Mouse (Mus musculus) brown adipose tissue, adult 24 weeks (tissue): ENCODE measurements around the gene Spast. TPM values are rescaled to one million over a fixed set of nuclear protein-coding genes. Genes with fewer than 3 reads are reported as not detected.
"Not testable (repeated sequence)": the region's sequence is repeated elsewhere in the genome, so short reads cannot be mapped to it uniquely, and the experiment has no call there.

Experiments
- H3K27ac ChIP-seq: fragments of 200-500 bp; replicated peaks from 2 replicates; pipeline ENCODE4 v1.5.1; 2012; ENCODE audit warnings: low read depth, mild to moderate bottlenecking, low read length
- H3K4me1 ChIP-seq: fragments of 200-500 bp; 2 replicates; pipeline ENCODE4 v1.6.1; 2012; ENCODE audit warnings: low read length, mixed read lengths; ENCODE audit not compliant: control insufficient read depth, insufficient read depth, insufficient read length
- H3K4me3 ChIP-seq: fragments of 200-500 bp; 2 replicates; pipeline ENCODE4 v1.5.1; 2012; ENCODE audit warnings: low read depth, mild to moderate bottlenecking, low read length, moderate library complexity; ENCODE audit not compliant: insufficient read depth
- polyA plus RNA-seq: library from polyadenylated mRNA; stranded (reverse); fragments of >200 nt; gene quantifications from 2 replicates; pipeline ENCODE4 v1.2.4, GENCODE M21; 2012; ENCODE audit not compliant: missing spikeins, insufficient read depth, insufficient read length

Spast gene
- polyA plus RNA-seq = 14.8 and 18.7 TPM in 2 replicates

DNA sequence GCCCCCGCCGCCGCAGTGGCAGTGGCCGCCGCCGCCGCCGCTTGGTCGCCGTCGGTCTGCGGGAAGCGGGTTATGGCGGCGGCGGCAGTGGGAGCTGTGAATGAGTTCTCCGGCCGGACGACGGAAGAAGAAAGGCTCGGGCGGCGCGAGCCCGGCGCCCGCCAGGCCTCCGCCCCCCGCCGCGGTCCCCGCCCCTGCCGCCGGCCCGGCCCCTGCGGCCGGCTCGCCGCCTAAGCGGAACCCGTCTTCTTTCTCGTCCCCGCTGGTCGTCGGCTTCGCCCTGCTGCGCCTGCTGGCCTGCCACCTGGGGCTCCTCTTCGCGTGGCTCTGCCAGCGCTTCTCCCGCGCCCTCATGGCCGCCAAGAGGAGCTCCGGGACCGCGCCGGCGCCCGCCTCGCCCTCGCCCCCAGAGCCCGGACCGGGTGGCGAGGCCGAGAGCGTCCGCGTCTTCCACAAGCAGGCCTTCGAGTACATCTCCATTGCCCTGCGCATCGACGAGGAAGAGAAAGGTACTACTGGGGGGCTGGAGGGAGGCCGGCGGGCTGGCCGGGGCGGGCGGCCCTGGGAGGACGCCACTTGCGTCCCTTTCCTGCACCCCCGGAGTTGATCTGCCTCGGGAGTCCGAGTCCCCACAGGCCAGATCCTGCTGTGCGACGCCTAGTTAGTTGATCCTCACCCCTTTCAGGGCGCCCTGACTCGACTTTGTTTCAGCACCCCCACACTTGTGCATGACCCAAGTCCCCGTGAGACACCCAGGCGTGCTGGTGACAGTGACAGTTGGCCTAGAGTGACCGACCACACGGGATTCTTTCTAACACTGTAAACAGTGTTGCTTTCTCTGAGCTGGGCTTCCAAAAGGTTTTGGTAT is at the start of gene Spast:
Gene Spast (plus strand): TSS at position 51 of the 868 bp plus-strand sequence.
- peak within 1 kb of the TSS; percentile 86 for H3K27ac ChIP-seq
- H3K4me3 ChIP-seq = peak within 1 kb of the TSS; percentile 99
- peaks cover 12% of the 10 kb centered on the region for H3K4me1 ChIP-seq

DNA sequence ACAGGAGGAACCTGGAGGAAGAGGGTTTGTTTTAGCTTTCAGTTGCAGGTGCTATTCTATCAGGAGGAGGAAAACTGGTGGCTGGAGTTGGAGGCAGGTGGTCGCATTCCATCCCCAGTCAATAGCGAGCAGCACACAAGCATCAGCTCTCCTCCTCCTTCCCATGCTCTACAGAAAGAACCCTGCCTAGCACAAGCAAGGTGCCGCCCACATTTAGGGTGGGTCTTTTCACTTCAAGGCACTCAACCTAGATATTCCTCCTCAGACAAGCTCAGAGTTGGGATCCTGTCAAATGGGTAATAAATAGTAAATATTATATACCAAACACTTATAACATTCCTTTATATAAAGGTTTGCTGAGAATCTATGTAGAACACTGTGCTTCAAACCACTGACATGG is 48.6 kb upstream of the Spast start:
- H3K4me1 ChIP-seq = peaks cover 10% of the 10 kb centered on the region; the same call in 1 of the 2 replicates
- no peak overlapping the region for H3K4me3 ChIP-seq
- no peak overlapping the region for H3K27ac ChIP-seq

GRCm38 (mm10) chr17:74290869-74291268 is 47.9 kb upstream of the Spast start:
- Histone ChIP-seq H3K27ac (no peak overlapping the region), H3K4me1 (peaks cover 9% of the 10 kb centered on the region; the same call in 1 of the 2 replicates), H3K4me3 (no peak overlapping the region)

GRCm38 (mm10) chr17:74291640-74292361 is 47.0 kb upstream of the Spast start:
- H3K27ac ChIP-seq = no peak overlapping the region
- peaks cover 9% of the 10 kb centered on the region; the same call in 1 of the 2 replicates for H3K4me1 ChIP-seq
- H3K4me3 ChIP-seq = no peak overlapping the region

- peak overlapping the region; percentile 48; the same call in 1 of the 2 replicates for H3K27ac ChIP-seq
- peak overlapping the region; percentile 83 for H3K4me3 ChIP-seq
- H3K4me1 ChIP-seq = peaks cover 7% of the 10 kb centered on the region; the same call in 1 of the 2 replicates
These were observed 44.9 kb upstream of the Spast start for GRCm38 (mm10) chr17:74293687-74294425.

DNA sequence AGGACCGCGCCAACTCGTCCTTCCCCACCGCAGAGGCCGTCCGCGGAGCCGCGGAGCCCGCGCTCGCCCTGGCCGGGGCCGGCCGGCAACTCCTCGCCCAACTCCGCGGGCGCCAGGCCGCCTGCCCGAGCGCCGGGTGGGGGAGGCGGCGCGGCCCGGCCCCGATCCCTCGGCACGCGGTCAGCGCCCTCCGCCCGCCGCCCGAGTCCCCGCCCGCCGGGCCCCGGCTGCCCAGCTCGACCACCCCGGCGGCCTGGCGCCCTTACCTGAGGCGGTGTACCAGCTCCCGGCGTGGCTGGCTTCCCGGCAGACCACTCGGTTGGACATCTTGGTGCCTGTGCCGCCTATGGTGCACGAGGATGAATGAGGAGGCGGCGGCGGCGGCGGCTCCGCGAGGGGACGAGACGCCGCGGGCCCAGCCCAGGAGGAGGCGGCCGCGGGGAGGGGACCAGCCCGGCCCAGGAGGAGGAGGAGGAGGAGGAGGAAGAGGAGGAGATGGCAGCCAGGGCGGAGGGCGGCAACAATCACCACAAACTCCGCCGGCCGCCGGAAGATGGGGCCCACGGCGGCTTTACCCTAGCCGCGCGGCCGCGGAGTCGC is 44.3 kb upstream of the Spast start:
- H3K27ac ChIP-seq = peak overlapping the region; percentile 71
- H3K4me3 ChIP-seq = peak overlapping the region; percentile 83
- peaks cover 4% of the 10 kb centered on the region; the same call in 1 of the 2 replicates for H3K4me1 ChIP-seq

GRCm38 (mm10) chr17:74295026-74295970 is 43.5 kb upstream of the Spast start, which contains the start of gene Memo1:
Gene Memo1 (minus strand): TSS chr17:74295521.
- peak within 1 kb of the TSS; percentile 83 for H3K4me3 ChIP-seq
- H3K27ac ChIP-seq = peak within 1 kb of the TSS; percentile 84
- peaks cover 4% of the 10 kb centered on the region; the same call in 1 of the 2 replicates for H3K4me1 ChIP-seq

DNA sequence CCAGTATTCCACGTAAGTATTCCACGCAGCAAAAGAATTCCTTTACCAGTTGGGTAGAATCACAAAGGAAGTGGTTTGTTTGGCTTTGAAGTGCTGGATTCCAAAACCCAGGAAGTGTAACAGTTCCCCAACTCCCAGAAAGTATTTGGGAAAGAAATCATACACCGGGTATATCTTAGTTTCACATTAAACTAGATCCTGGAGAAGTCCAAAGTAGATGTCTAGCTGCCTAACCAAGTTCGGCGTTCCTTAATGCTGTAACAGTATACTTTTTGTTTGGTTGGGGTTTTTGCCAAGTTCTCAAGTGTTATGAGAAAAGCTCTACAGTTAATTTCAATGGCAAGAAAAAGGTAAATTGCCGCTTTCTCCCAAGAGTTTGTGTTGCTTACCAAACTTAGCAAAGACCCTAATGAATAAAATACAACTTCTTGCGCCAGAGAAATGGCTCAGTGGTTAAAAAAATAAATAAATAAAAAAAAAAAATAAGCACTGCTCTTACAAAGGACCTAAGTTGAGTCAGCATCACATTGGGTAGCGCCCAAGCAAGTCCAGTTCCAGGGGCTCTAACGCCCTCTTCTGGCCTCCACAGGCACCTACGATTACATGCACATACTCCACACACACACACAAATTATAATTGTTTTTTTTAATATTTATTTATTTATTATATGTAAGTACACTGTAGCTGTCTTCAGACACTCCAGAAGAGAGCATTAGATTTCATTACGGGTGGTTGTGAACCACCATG is 42.5 kb upstream of the Spast start:
- Histone ChIP-seq H3K27ac (peak overlapping the region; percentile 80), H3K4me1 (no peaks in the 10 kb centered on the region), H3K4me3 (peak overlapping the region; percentile 77)

GRCm38 (mm10) chr17:74296991-74297390 is 41.8 kb upstream of the Spast start:
- not testable (repeated sequence) for H3K4me3 ChIP-seq, H3K4me1 ChIP-seq, H3K27ac ChIP-seq

DNA sequence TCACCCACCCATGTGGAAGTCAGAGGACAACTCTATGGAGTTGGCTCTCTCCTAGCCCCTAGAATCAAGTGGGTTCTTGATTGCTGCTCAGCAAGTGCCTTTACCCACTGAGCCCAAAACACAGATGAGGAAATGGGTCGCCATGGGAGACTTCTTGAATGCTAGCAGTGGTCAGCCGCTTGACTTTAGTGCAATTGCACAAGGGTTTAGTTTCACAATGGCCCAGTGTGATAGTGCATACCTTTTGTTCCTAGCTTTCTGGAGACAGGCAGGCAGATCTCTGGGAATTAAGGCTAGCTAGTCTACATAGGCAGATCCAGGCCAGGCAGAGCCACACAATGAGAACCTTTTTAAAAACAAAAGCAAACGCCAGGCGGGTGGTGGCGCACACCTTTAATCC is 38.7 kb upstream of the Spast start:
- no peak overlapping the region for H3K27ac ChIP-seq
- no peaks in the 10 kb centered on the region for H3K4me1 ChIP-seq
- no peak overlapping the region for H3K4me3 ChIP-seq

GRCm38 (mm10) chr17:74304060-74304459 is 34.7 kb upstream of the Spast start:
- no peak overlapping the region for H3K4me3 ChIP-seq

DNA sequence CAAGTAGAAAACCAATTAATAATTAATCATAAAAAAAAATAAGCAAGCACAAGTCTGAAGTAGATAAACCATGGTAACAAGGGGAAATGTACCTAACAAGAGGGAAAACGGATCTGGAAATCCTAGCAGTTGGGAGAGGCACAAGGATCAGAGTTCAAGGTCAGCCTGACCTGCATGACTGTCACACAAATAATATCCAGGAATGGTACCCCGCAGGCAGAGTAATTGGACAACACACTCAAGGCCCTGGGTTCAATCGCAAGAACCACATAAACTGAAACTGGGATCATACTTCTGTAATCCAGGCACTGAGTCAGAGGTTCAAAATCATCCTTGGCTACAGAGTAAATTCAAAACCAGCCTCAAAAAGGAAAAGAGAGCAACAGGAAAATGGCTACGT is 33.2 kb upstream of the Spast start:
- no peaks in the 10 kb centered on the region for H3K4me1 ChIP-seq

More at GRCm38 (mm10) chr17:74304060-74304459, 34.7 kb upstream of the Spast start:
- Histone ChIP-seq H3K4me1 (no peaks in the 10 kb centered on the region), H3K27ac (no peak overlapping the region)

GRCm38 (mm10) chr17:74306021-74306420 is 32.8 kb upstream of the Spast start:
- H3K4me1 ChIP-seq = no peaks in the 10 kb centered on the region
- no peak overlapping the region for H3K4me3 ChIP-seq
- no peak overlapping the region for H3K27ac ChIP-seq

More for the DNA sequence above, 33.2 kb upstream of the Spast start:
- no peak overlapping the region for H3K27ac ChIP-seq
- H3K4me3 ChIP-seq = no peak overlapping the region
